Mouse (Mus musculus) cortical plate, adult 2 months (tissue): ENCODE measurements around the gene Rpa1. TPM values are rescaled to one million over a fixed set of nuclear protein-coding genes. Genes with fewer than 3 reads are reported as not detected.
"Not testable (repeated sequence)": the region's sequence is repeated elsewhere in the genome, so short reads cannot be mapped to it uniquely, and the experiment has no call there.

Experiments used
- H3K27ac ChIP-seq: fragments of 200-500 bp; 2 replicates; pipeline ENCODE4 v1.5.1; 2012; ENCODE audit warnings: low read length, control low read depth, inconsistent platforms; ENCODE audit not compliant: insufficient read depth
- H3K4me1 ChIP-seq: fragments of 200-500 bp; 2 replicates; pipeline ENCODE4 v1.6.1; 2011; ENCODE audit warnings: low read length; ENCODE audit not compliant: control insufficient read depth, insufficient read depth
- H3K4me3 ChIP-seq: fragments of 200-500 bp; 2 replicates; pipeline ENCODE4 v1.5.1; 2011; ENCODE audit warnings: mild to moderate bottlenecking, low read length, control low read depth; ENCODE audit not compliant: insufficient read depth
- CTCF ChIP-seq: fragments of 200-500 bp; IDR thresholded peaks from 2 replicates; pipeline ENCODE4 v1.5.1; 2011; ENCODE audit warnings: mild to moderate bottlenecking, control low read depth, low read length; ENCODE audit not compliant: insufficient read depth; ENCODE audit errors: extremely low read depth
- POLR2A ChIP-seq: fragments of 200-500 bp; IDR thresholded peaks from 2 replicates; pipeline ENCODE4 v1.6.1; 2011; ENCODE audit warnings: mild to moderate bottlenecking, low read length, control low read depth; ENCODE audit not compliant: insufficient read depth; ENCODE audit errors: extremely low read depth
- polyA plus RNA-seq: library from polyadenylated mRNA; depleted of rRNA; stranded (reverse); fragments of >200 nt; gene quantifications from 2 replicates; pipeline ENCODE4 v1.2.3, GENCODE M21; 2012; rRNA removed

Rpa1 gene
- 31.6 and 36.1 TPM in 2 replicates for polyA plus RNA-seq

DNA sequence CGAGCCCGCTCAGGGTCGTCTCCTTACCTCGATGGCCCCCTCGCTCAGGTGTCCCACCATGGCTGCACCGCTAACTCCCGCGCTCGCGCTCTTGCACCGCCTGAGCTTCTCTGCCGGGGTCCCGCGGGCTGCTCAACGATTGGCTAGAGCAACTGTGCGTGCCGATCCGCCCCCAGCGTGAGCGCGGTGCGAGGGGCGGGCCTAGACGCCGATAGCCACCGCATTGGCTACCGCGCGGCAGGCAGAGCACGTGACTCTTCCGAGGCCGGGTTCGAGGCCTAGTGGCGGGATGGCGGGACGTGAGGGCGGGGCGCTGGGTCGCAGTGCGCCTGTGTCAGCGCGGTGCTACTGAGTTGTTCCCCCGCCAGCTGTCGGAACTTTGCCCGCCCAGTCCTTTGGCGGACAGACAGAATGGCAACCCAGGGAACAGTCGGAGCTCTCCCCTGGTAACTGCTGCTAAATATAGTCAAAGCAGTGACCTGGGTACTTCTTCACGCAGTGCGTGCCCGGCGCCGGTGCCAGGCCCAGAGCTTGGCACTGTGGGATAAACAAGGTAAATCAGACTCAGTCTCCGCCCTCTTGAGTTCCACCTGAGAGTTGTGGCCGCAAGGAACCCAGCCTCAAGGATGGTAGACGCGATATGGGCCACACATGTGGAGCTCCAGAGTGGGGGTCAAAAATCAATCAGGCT lies at the start of gene Rpa1, which contains the start of gene Smyd4:
Gene Rpa1, minus strand, starts transcription at position 126 of the 691 bp plus-strand sequence.
Gene Smyd4, plus strand, starts transcription at position 235 of the 691 bp plus-strand sequence.
- H3K27ac ChIP-seq, result no peak within 1 kb of the TSS
- TF ChIP-seq CTCF (no peak), POLR2A (peak; percentile 23; the same call in 1 of the 2 replicates)
- peak within 1 kb of the TSS; percentile 59 for H3K4me3 ChIP-seq
- H3K4me1 ChIP-seq, result peaks cover 2% of the 10 kb centered on the region; the same call in 1 of the 2 replicates

DNA sequence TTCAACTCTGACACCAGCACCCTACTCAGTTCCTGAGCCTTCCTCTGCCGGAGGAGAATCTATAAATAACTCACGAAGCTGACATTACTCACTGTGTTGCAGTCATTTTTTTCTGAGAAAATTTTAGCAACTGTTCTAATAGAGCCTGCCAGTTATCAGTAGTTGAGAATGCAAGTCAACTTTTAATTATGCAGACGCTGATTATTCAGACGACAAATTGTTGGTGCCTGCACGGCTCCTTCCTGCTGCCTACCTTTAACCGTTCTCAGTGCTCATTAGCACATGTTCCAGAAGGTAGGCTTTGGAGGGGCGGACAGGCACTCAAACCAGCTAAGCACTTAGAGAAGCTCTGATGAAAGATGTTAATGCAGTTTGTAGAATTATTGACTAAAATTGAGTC lies 49.3 kb upstream of the Rpa1 start:
- H3K27ac ChIP-seq, result no peak overlapping the region
- no peak for TF ChIP-seq CTCF
- no peak for TF ChIP-seq POLR2A
- H3K4me1 ChIP-seq, result peaks cover 8% of the 10 kb centered on the region
- no peak overlapping the region for H3K4me3 ChIP-seq

DNA sequence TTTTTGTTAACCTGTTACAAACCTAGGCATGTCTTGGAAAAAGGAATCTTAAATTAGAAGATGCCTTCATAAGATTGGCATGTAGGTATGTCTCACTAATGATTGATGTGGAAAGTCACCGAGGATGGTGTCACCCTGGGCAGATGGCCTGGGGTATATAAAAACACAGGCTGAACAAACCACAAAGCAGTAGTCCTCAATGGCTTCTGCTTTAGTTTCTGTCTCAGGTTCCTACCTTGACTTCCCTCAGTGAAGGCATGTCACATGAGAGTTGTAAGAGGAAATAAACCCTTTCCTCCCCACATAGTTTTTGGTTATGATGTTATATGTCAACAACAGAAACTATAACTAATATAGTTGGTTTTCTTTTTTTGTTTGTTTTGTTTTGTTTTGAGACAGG lies 47.5 kb upstream of the Rpa1 start:
- Histone ChIP-seq H3K4me3 (no peak overlapping the region), H3K27ac (no peak overlapping the region)

DNA sequence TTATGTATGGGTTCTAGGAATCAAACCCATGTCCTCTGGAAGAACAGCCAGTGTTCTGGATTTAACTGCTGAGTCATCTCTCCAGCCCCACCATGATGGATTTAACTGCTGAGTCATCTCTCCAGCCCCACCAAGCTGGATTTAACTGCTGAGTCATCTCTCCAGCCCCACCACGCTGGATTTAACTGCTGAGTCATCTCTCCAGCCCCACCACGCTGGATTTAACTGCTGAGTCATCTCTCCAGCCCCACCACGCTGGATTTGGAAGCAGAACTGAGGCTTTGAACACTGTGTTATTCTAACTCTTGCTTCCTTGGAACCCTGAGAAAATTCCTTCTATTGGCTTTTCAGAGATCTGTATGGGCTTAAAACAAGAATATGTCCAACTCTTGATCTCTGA lies 35.4 kb upstream of the Rpa1 start:
- H3K27ac ChIP-seq, H3K4me3 ChIP-seq, H3K4me1 ChIP-seq: not testable (repeated sequence)

More for the DNA sequence above, 47.5 kb upstream of the Rpa1 start:
- peaks cover 8% of the 10 kb centered on the region for H3K4me1 ChIP-seq
- TF ChIP-seq CTCF (no peak), POLR2A (no peak)

DNA sequence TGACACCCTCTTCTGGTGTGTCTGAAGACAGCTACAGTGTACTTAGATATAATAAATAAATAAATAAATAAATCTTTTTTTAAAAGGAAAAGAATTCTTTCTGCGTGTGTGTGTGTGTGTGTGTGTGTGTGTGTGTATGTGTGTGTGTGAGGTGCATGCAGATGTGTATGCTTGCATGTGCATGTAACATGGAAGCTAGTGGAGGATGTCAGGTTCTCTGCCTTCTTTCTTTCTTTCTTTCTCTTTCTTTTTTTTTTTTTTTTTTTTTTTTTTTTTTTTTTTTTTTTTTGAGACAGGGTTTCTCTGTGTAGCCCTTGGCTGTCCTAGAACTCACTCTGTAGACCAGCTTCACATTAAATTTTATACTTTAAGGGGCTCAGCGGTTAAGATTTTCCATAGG lies 30.7 kb upstream of the Rpa1 start:
- not testable (repeated sequence) for H3K4me1 ChIP-seq, H3K27ac ChIP-seq, H3K4me3 ChIP-seq

DNA sequence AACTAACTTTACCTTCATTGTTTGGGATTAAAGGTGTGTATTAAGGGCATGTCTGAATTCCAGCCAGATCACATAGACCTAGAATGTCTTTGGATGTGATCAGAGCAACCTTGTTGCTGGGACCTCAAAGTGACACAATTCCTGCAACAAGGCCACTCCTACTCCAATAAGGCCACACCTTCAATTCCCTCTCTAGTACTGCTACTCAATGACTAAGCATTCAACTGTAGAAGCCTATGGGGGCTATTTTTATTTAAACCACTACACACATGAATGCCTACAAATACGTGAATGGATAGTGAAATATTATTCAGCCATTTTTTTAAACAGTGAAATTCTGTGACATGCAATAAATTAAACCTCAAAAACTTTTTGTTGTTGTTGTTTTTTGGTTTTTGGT lies 29.0 kb upstream of the Rpa1 start:
- Histone ChIP-seq H3K27ac (no peak overlapping the region), H3K4me3 (no peak overlapping the region), H3K4me1 (no peaks in the 10 kb centered on the region)
- TF ChIP-seq CTCF (no peak), POLR2A (no peak)

DNA sequence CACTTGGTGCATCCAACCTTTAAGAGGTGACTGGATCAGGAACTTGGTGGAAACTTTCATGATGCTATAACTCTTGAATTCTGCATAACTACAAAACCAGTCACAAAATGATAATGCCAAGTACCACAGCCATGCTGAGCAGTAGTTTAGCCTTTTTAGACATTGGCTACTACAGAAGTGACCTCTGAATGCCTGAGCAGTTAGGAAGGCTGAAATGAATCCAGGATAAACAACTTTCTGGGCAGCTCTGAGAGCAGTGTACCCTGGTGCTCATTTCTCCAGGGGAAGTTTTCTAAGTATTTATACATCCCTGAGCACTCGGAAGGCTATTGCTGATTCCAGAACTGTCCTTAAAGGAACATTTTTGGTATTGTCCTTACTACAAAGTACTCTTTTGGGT lies 7.4 kb upstream of the Rpa1 start:
- Histone ChIP-seq H3K27ac (no peak overlapping the region), H3K4me1 (no peaks in the 10 kb centered on the region), H3K4me3 (no peak overlapping the region)
- TF ChIP-seq POLR2A (no peak), CTCF (no peak)

DNA sequence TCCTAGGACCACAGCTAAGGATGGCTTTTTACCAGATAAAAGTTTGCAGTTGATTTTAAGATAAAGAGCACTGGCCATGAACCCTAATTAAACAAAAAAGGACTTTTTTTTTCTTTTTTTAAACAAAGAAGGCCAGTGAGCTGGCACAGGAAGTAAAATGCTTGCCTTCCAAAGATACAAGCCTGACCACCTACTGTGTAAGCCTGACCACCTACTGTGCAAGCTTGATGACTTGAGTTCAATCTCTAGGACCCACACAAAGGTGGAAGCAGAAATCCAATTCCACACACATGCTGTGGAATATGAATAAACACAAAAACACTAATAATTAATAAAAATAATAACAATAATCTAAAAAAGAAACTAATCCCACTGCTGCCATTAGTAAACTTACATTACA lies 3.1 kb upstream of the Rpa1 start:
- Histone ChIP-seq H3K4me1 (peaks cover 2% of the 10 kb centered on the region; the same call in 1 of the 2 replicates), H3K4me3 (no peak overlapping the region), H3K27ac (no peak overlapping the region)
- TF ChIP-seq POLR2A (no peak), CTCF (no peak)

DNA sequence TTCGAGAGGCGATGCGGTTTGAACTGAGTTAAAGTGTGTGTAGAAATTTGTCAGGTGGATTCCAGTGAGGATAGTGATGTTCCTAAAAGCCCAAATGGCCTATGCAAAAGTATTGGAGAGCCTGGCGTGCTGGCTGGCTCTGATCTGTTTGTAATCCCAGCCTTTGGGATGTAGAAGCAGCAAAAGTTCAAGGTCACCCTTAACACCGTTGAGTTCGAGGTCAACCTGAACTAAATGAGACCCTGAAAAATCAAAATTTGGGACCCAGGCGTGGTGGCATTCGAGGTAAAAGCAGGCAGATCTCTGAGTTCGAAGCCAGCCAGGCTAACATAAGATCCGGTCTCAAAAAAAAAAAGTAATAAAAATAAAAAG lies 752 bp upstream of the Rpa1 start:
- TF ChIP-seq POLR2A, result no peak
- no peak for TF ChIP-seq CTCF
- Histone ChIP-seq H3K27ac (no peak overlapping the region), H3K4me1 (peaks cover 2% of the 10 kb centered on the region; the same call in 1 of the 2 replicates), H3K4me3 (peak overlapping the region; percentile 59)

DNA sequence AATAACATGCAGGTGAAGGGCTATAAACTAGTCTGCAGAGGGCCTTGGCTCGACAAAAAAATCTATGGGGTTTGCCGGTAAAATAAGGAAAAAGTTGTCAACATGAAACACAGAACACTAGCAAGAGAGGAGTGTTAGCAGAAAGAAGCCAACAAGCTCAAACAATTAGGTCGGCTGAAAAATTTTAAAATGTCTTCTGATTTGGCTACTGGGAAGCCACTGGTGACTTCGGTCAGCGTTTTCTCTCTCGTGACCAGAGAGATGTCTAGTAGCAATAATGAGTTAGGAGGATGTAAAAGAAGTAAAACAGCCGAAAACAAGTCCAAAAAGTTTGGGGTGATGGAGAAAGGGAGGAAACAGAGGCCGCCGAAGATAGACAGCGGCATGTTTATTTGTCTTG lies 528 bp downstream of the Rpa1 start:
- no peak for TF ChIP-seq CTCF
- TF ChIP-seq POLR2A, result no peak
- H3K27ac ChIP-seq, result no peak overlapping the region

More for the DNA sequence above, 528 bp downstream of the Rpa1 start:
- Histone ChIP-seq H3K4me1 (peaks cover 2% of the 10 kb centered on the region; the same call in 1 of the 2 replicates), H3K4me3 (peak overlapping the region; percentile 59)
